Mouse (Mus musculus) embryonic fibroblast, embryonic 13.5 days (primary cell): ENCODE data around the gene Arhgap4.

Experiments
- CTCF ChIP-seq: IDR thresholded peaks from 2 replicates; pipeline ENCODE4 v1.5.1; 2011; ENCODE audit warnings: mild to moderate bottlenecking, control low read depth, low read length, moderate library complexity, borderline replicate concordance; ENCODE audit not compliant: insufficient read depth
- POLR2A ChIP-seq: IDR thresholded peaks from 2 replicates; pipeline ENCODE4 v1.6.1; 2011; ENCODE audit warnings: low read depth, mild to moderate bottlenecking, control low read depth, low read length, moderate library complexity

DNA sequence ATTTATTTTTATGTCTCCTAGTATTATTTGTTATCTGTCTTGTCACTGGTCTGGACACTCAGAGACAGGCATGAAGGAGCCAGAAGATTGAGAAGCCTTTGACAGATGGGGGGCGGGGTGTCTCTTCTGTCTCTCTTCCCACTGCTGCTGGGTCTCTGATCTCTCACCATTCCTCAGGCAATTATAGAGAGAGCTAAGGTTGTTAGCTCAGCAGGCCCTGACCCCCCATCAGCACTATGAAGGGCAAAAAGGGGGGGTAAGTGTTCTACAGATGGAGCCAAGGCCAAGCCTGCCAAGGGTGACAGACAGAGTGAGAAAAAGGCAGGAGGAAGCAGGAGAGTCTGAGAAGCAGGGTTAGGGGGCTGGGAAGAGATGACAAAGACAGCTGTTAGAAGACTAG lies 49.7 kb downstream of the Arhgap4 start:
- TF ChIP-seq CTCF (no peak), POLR2A (no peak)
